Mouse (Mus musculus): ENCODE results near the gene Maob. TPM values are rescaled to one million over a fixed set of nuclear protein-coding genes. Genes with fewer than 3 reads are reported as not detected.

Gene Maob
- total and polyA plus RNA-seq, 3 experiments = not detected

GRCm38 (mm10) chrX:16815965-16816364 is 1.2 kb downstream of the Maob start:
- Histone ChIP-seq H3K36me3 (replicated peaks in 1 of 2; ENCODE audit: control insufficient read depth in 1 of 2, insufficient read depth in 1 of 2, low read length in 1 of 2) (no peaks in the 10 kb centered on the region), H3K9me3 (replicated peaks; ENCODE audit: low read length) (no peaks in the 10 kb centered on the region), H3K27me3 (replicated peaks) (no peaks in the 10 kb centered on the region), H3K4me3 (replicated peaks in 1 of 3; ENCODE audit: low read depth in 2 of 3, low read length in 2 of 3, poor library complexity in 1 of 3) (no peak overlapping the region), H3K9ac (ENCODE audit: insufficient read depth, low read depth) (no peak overlapping the region), H3K79me2 (replicated peaks; ENCODE audit: control insufficient read depth, extremely low read depth, insufficient read depth, poor library complexity, severe bottlenecking) (no peaks in the 10 kb centered on the region), H3K4me2 (ENCODE audit: insufficient read depth, low read depth, poor library complexity, severe bottlenecking) (no peak overlapping the region), H3K4me1 (ENCODE audit: control insufficient read depth in 1 of 2, insufficient read depth in 2 of 2) (no peaks in the 10 kb centered on the region), H3K27ac (ENCODE audit: insufficient read depth, low read depth) (no peak overlapping the region)
- in situ Hi-C loops (cut with MboI; ENCODE audit: low pct_ligation_motif_present, low pct_unique_long_range_greater_than_20kb, low sequenced_read_pairs) = no loop called here
- dilution Hi-C loops (cut with MboI; ENCODE audit: extremely low pct_ligation_motif_present, extremely low pct_unique_long_range_greater_than_20kb, low sequenced_read_pairs) = no loop called here
- TF ChIP-seq MXI1 (IDR thresholded peaks at IDR 0.05; ENCODE audit: low read depth, low read length) (no peak), MAX (IDR thresholded peaks at IDR 0.05; ENCODE audit: low read length) (no peak), ELF1 (IDR thresholded peaks at IDR 0.05; ENCODE audit: low read depth, low read length) (no peak), SIN3A (IDR thresholded peaks at IDR 0.05; ENCODE audit: low read length) (no peak), IRF4 (IDR thresholded peaks at IDR 0.05; ENCODE audit: low read depth, low read length) (no peak), RAD21 (IDR thresholded peaks at IDR 0.05; ENCODE audit: low read depth, low read length) (no peak), ZMIZ1 (IDR thresholded peaks at IDR 0.05; ENCODE audit: low read depth, low read length) (no peak), CHD1 (IDR thresholded peaks at IDR 0.05; ENCODE audit: low read depth, low read length) (no peak), EP300 (IDR thresholded peaks at IDR 0.05; ENCODE audit: low read length) (no peak)
- no peak for DNase-seq (ENCODE audit: extremely low read depth)

GRCm38 (mm10) chrX:16812080-16812479 is 5.1 kb downstream of the Maob start:
- no peak for TF ChIP-seq NELFE (IDR thresholded peaks at IDR 0.05; ENCODE audit: low read depth, low read length)
- H3K79me2 ChIP-seq (replicated peaks; ENCODE audit: control insufficient read depth, extremely low read depth, insufficient read depth, poor library complexity, severe bottlenecking) = no peaks in the 10 kb centered on the region
- no peaks in the 10 kb centered on the region for H3K36me3 ChIP-seq (replicated peaks in 1 of 2; ENCODE audit: control insufficient read depth in 1 of 2, insufficient read depth in 1 of 2, low read length in 1 of 2)
- in situ Hi-C loops (cut with MboI; ENCODE audit: low pct_ligation_motif_present, low pct_unique_long_range_greater_than_20kb, low sequenced_read_pairs) (no loop called here), dilution Hi-C loops (cut with MboI; ENCODE audit: extremely low pct_ligation_motif_present, extremely low pct_unique_long_range_greater_than_20kb, low sequenced_read_pairs) (no loop called here)
- H3K9ac ChIP-seq (ENCODE audit: insufficient read depth, low read depth) = no peak overlapping the region
- no peaks in the 10 kb centered on the region for H3K27me3 ChIP-seq (replicated peaks)
- H3K27ac ChIP-seq (ENCODE audit: insufficient read depth, low read depth) = no peak overlapping the region
- no peak overlapping the region for H3K4me3 ChIP-seq (replicated peaks in 1 of 3; ENCODE audit: low read depth in 2 of 3, low read length in 2 of 3, poor library complexity in 1 of 3)
- no peaks in the 10 kb centered on the region for H3K4me1 ChIP-seq (ENCODE audit: control insufficient read depth in 1 of 2, insufficient read depth in 2 of 2)
- no peak overlapping the region for H3K4me2 ChIP-seq (ENCODE audit: insufficient read depth, low read depth, poor library complexity, severe bottlenecking)
- H3K9me3 ChIP-seq (replicated peaks; ENCODE audit: low read length) = no peaks in the 10 kb centered on the region
- DNase-seq (ENCODE audit: extremely low read depth) = no peak

- no peak for DNase-seq (ENCODE audit: extremely low read depth)
- TF ChIP-seq MAX (IDR thresholded peaks at IDR 0.05; ENCODE audit: low read length) (no peak), EP300 (IDR thresholded peaks at IDR 0.05; ENCODE audit: low read length) (no peak), CHD1 (IDR thresholded peaks at IDR 0.05; ENCODE audit: low read depth, low read length) (no peak), UBTF (IDR thresholded peaks at IDR 0.05; ENCODE audit: low read depth, low read length) (no peak), IRF4 (IDR thresholded peaks at IDR 0.05; ENCODE audit: low read depth, low read length) (no peak), MEF2A (IDR thresholded peaks at IDR 0.05; ENCODE audit: borderline replicate concordance, low read depth, low read length) (no peak), USF1 (IDR thresholded peaks at IDR 0.05; ENCODE audit: low read depth, low read length) (no peak), POLR2A (IDR thresholded peaks at IDR 0.05; ENCODE audit: low read depth, low read length) (no peak), MXI1 (IDR thresholded peaks at IDR 0.05; ENCODE audit: low read depth, low read length) (no peak), ZKSCAN1 (IDR thresholded peaks at IDR 0.05; ENCODE audit: borderline replicate concordance, low read depth, low read length) (no peak), MAZ (IDR thresholded peaks at IDR 0.05; ENCODE audit: low read depth, low read length) (no peak)
- Histone ChIP-seq H3K9ac (ENCODE audit: insufficient read depth, low read depth) (no peak overlapping the region), H3K9me3 (replicated peaks; ENCODE audit: low read length) (no peaks in the 10 kb centered on the region), H3K36me3 (replicated peaks in 1 of 2; ENCODE audit: control insufficient read depth in 1 of 2, insufficient read depth in 1 of 2, low read length in 1 of 2) (no peaks in the 10 kb centered on the region), H3K4me3 (replicated peaks in 1 of 3; ENCODE audit: low read depth in 2 of 3, low read length in 2 of 3, poor library complexity in 1 of 3) (no peak overlapping the region), H3K27me3 (replicated peaks) (no peaks in the 10 kb centered on the region), H3K4me1 (ENCODE audit: control insufficient read depth in 1 of 2, insufficient read depth in 2 of 2) (no peaks in the 10 kb centered on the region), H3K4me2 (ENCODE audit: insufficient read depth, low read depth, poor library complexity, severe bottlenecking) (no peak overlapping the region), H3K27ac (ENCODE audit: insufficient read depth, low read depth) (no peak overlapping the region), H3K79me2 (replicated peaks; ENCODE audit: control insufficient read depth, extremely low read depth, insufficient read depth, poor library complexity, severe bottlenecking) (no peaks in the 10 kb centered on the region)
- in situ Hi-C loops (cut with MboI; ENCODE audit: low pct_ligation_motif_present, low pct_unique_long_range_greater_than_20kb, low sequenced_read_pairs) (no loop called here), dilution Hi-C loops (cut with MboI; ENCODE audit: extremely low pct_ligation_motif_present, extremely low pct_unique_long_range_greater_than_20kb, low sequenced_read_pairs) (no loop called here)
Observed at GRCm38 (mm10) chrX:16767453-16767852, 49.7 kb downstream of the Maob start.

All from CH12.LX (cell line).